Mouse (Mus musculus) myocyte (in vitro differentiated cells): ENCODE data around the gene Gm17387.

Experiments
- CEBPB ChIP-seq: IDR thresholded peaks from 2 replicates; pipeline ENCODE4 v1.6.1; 2011; ENCODE audit warnings: mild to moderate bottlenecking, moderate library complexity; ENCODE audit not compliant: poor library complexity, insufficient read depth, severe bottlenecking
- E2F4 ChIP-seq: IDR thresholded peaks from one replicate; pipeline ENCODE4 v1.6.1; 2011; ENCODE audit warnings: mild to moderate bottlenecking, control low read depth, moderate library complexity; ENCODE audit not compliant: insufficient read depth
- MAX ChIP-seq: IDR thresholded peaks from one replicate; pipeline ENCODE4 v1.6.1; 2011; ENCODE audit warnings: low read depth, mild to moderate bottlenecking, control low read depth
- MYOD1 ChIP-seq, 3 experiments: IDR thresholded peaks; one replicate each; pipeline ENCODE4 v1.6.1; 2011; ENCODE audit warnings: control low read depth in 2 of 3, low read depth in 2 of 3, mild to moderate bottlenecking in 2 of 3, moderate library complexity in 1 of 3; ENCODE audit not compliant: insufficient read length in 2 of 3, control insufficient read depth in 1 of 3
- MYOG ChIP-seq, 3 experiments: IDR thresholded peaks; one replicate each; pipeline ENCODE4 v1.6.1; 2011; ENCODE audit warnings: control low read depth in 2 of 3, low read depth in 2 of 3, mild to moderate bottlenecking in 2 of 3; ENCODE audit not compliant: insufficient read length in 2 of 3, control insufficient read depth in 1 of 3, insufficient read depth in 1 of 3
- POLR2A ChIP-seq: IDR thresholded peaks from one replicate; pipeline ENCODE4 v1.6.1; 2011; ENCODE audit warnings: low read depth, mild to moderate bottlenecking, control low read depth, moderate library complexity; ENCODE audit not compliant: insufficient read length
- POLR2AphosphoS2 ChIP-seq: IDR thresholded peaks from one replicate; pipeline ENCODE4 v1.6.1; 2011; ENCODE audit warnings: low read depth, control low read depth; ENCODE audit not compliant: insufficient read length
- SRF ChIP-seq: IDR thresholded peaks from one replicate; pipeline ENCODE4 v1.6.1; 2011; ENCODE audit warnings: low read depth; ENCODE audit not compliant: control insufficient read depth, insufficient read length
- TCF12 ChIP-seq: IDR thresholded peaks from one replicate; pipeline ENCODE4 v1.6.1; 2011; ENCODE audit warnings: mild to moderate bottlenecking, control low read depth; ENCODE audit not compliant: poor library complexity, insufficient read depth, severe bottlenecking
- USF1 ChIP-seq: IDR thresholded peaks from one replicate; pipeline ENCODE4 v1.6.1; 2011; ENCODE audit warnings: low read depth, mild to moderate bottlenecking, control low read depth, moderate library complexity

- TF ChIP-seq POLR2A (no peak), POLR2AphosphoS2 (no peak), MYOD1 (IDR thresholded peaks at IDR 0.05; ENCODE audit: control insufficient read depth in 1 of 3, insufficient read length in 2 of 3, low read depth in 2 of 3) (no peak), USF1 (no peak), MAX (no peak), TCF12 (no peak), E2F4 (no peak), MYOG (IDR thresholded peaks at IDR 0.05; ENCODE audit: control insufficient read depth in 1 of 3, insufficient read depth in 1 of 3, insufficient read length in 2 of 3, low read depth in 2 of 3) (no peak), SRF (no peak), CEBPB (no peak)
Measured at GRCm38 (mm10) chr7:141077841-141078240, 48.9 kb downstream of the Gm17387 start, which contains the start of gene Pkp3.
